Mouse (Mus musculus) skeletal muscle tissue, postnatal 0 days (tissue): Measurements from ENCODE around the gene Eif2s2. TPM values are rescaled to one million over a fixed set of nuclear protein-coding genes. Genes with fewer than 3 reads are reported as not detected.

Experiments used
- polyA plus RNA-seq: library from polyadenylated mRNA; unstranded; fragments of >200 nt; fragmentation: Nextera tagmentation; extraction: Ambion mirVana; gene quantifications from 2 replicates; pipeline ENCODE4 v1.2.1, GENCODE M21; 2015

Eif2s2 gene
- polyA plus RNA-seq = 94.0 and 95.0 TPM in 2 replicates

GRCm38 (mm10) chr2:154892201-154893044, at the start of gene Eif2s2:
Eif2s2 (minus strand) TSS chr2:154892935.

Other genes with a start within 250 kb of the Eif2s2 start
- gene Chmp4b, start 241.2 kb downstream of the Eif2s2 start, polyA plus RNA-seq = 19.1 and 26.6 TPM in 2 replicates
- gene Gm14214, start 122.9 kb downstream of the Eif2s2 start, polyA plus RNA-seq = not detected in 2 replicates
- 18.1 and 19.1 TPM in 2 replicates for gene Raly, start 101.8 kb downstream of the Eif2s2 start, polyA plus RNA-seq
- gene a, start 101.5 kb downstream of the Eif2s2 start, polyA plus RNA-seq = 1.5 and 1.7 TPM in 2 replicates
- gene Gm14226, start 125.3 kb upstream of the Eif2s2 start, polyA plus RNA-seq = 0.05 and 0.07 TPM in 2 replicates
- 33.0 and 36.9 TPM in 2 replicates for gene Ahcy, start 181.6 kb upstream of the Eif2s2 start, polyA plus RNA-seq
- 19.6 and 20.3 TPM in 2 replicates for gene Itch, start 240.6 kb upstream of the Eif2s2 start, polyA plus RNA-seq